Comparison of ENCODE assay signal across 8 mouse cellular contexts in the genomic region with DNA sequence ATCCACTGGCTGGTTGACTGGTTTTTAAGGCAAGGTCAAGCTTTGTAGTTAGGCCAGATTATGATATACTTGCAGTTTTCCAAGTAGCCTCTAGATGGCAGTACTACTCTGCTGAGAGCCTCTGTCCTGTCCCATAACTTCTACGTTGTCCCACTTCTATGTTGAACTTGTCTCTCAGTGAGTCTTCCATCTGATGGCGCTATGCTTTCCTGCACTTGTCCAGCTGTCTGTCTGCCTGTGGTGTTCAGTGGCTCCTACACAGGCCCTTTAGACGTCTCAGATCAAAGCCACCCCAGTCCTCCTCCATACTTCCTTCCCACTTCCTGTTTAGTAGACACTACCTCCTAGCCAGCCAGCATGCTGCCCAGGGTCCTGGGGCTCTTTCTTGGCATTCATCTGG. TPM values are rescaled to one million over a fixed set of nuclear protein-coding genes. Genes with fewer than 3 reads are reported as not detected.
DNase-seq lines count a peak whose midpoint lies in the region; ATAC-seq and TF ChIP-seq lines count a peak whose summit lies in the region.

No protein-coding gene starts in this region.

- no peak for TF ChIP-seq EP300 in liver, embryonic 14.5 days (IDR thresholded peaks at IDR 0.05; ENCODE audit: low read depth)

- no peaks in the 10 kb centered on the region for H3K4me1 ChIP-seq in kidney, adult 2 months (ENCODE audit: control insufficient read depth, insufficient read depth, low read length)
- H3K4me1 ChIP-seq in G1E (ENCODE audit: insufficient read depth, low read depth, low read length): peaks cover 6% of the 10 kb centered on the region
- no peaks in the 10 kb centered on the region for H3K4me1 ChIP-seq in hindbrain, embryonic 15.5 days (replicated peaks)
- no peaks in the 10 kb centered on the region for H3K4me1 ChIP-seq in liver, embryonic 14.5 days (replicated peaks; ENCODE audit: control insufficient read depth in 2 of 2, insufficient read depth in 2 of 2, low read length in 1 of 2)
- H3K4me1 ChIP-seq in neural tube, embryonic 12.5 days: no peaks in the 10 kb centered on the region

- WGBS in kidney, adult 2 months: 26% methylated on average over 3 of the region's 3 CpGs
- WGBS in hindbrain, embryonic 15.5 days: 36% methylated on average over 3 of the region's 3 CpGs
- 13% methylated on average over 3 of the region's 3 CpGs for WGBS in liver, embryonic 14.5 days (ENCODE audit: insufficient replicate concordance)
- 36% methylated on average over 3 of the region's 3 CpGs for WGBS in neural tube, embryonic 12.5 days

- no peak overlapping the region for H3K4me3 ChIP-seq in kidney, adult 2 months (ENCODE audit: insufficient read depth, low read depth, low read length)
- H3K4me3 ChIP-seq in G1E (ENCODE audit: low read depth, low read length): no peak overlapping the region
- H3K4me3 ChIP-seq in hindbrain, embryonic 15.5 days: no peak overlapping the region
- H3K4me3 ChIP-seq in liver, embryonic 14.5 days (ENCODE audit: insufficient read depth in 1 of 2, low read depth in 2 of 2, low read length in 2 of 2): no peak overlapping the region
- no peak overlapping the region for H3K4me3 ChIP-seq in neural tube, embryonic 12.5 days

- TF ChIP-seq CTCF in kidney, adult 2 months (conservative IDR thresholded peaks at IDR 0.05; ENCODE audit: insufficient read depth, insufficient read length, low read depth, low read length): peak; percentile 49
- peak; percentile 54 for TF ChIP-seq CTCF in G1E (IDR thresholded peaks at IDR 0.05; ENCODE audit: low read depth, low read length)
- peak; percentile 82 for TF ChIP-seq CTCF in liver, embryonic 14.5 days (IDR thresholded peaks at IDR 0.05; ENCODE audit: low read depth)

- no peaks in the 10 kb centered on the region for H3K36me3 ChIP-seq in kidney, adult 2 months (ENCODE audit: control insufficient read depth, insufficient read depth, low read length)
- peaks cover 59% of the 10 kb centered on the region for H3K36me3 ChIP-seq in G1E (replicated peaks)
- peaks cover 29% of the 10 kb centered on the region for H3K36me3 ChIP-seq in hindbrain, embryonic 15.5 days
- H3K36me3 ChIP-seq in liver, embryonic 14.5 days (replicated peaks; ENCODE audit: control insufficient read depth, insufficient read depth, low read depth): peaks cover 38% of the 10 kb centered on the region
- H3K36me3 ChIP-seq in neural tube, embryonic 12.5 days: peaks cover 27% of the 10 kb centered on the region

- peak; percentile 52; the same call in 1 of the 2 replicates for ATAC-seq in G1E (ENCODE audit: extremely low read depth, insufficient number of reproducible peaks, low FRiP score, poor library complexity, severe bottlenecking)
- ATAC-seq in hindbrain, embryonic 15.5 days (ENCODE audit: low FRiP score, low read depth): peak; percentile 52
- peak; percentile 27 for ATAC-seq in liver, embryonic 14.5 days (ENCODE audit: insufficient read depth)
- peak; percentile 29; the same call in 1 of the 2 replicates for ATAC-seq in neural tube, embryonic 12.5 days (ENCODE audit: low FRiP score, low read depth)

- no peak overlapping the region for H3K27ac ChIP-seq in kidney, adult 2 months (ENCODE audit: insufficient read depth, low read depth, low read length)
- no peak overlapping the region for H3K27ac ChIP-seq in hindbrain, embryonic 15.5 days (replicated peaks)
- H3K27ac ChIP-seq in liver, embryonic 14.5 days: no peak overlapping the region
- H3K27ac ChIP-seq in neural tube, embryonic 12.5 days: no peak overlapping the region

- H3K27me3 ChIP-seq in kidney, adult 2 months (replicated peaks; ENCODE audit: control insufficient read depth, insufficient read depth, low read length): no peaks in the 10 kb centered on the region
- H3K27me3 ChIP-seq in G1E (ENCODE audit: insufficient read depth, low read length): no peaks in the 10 kb centered on the region
- H3K27me3 ChIP-seq in hindbrain, embryonic 15.5 days: no peaks in the 10 kb centered on the region
- no peaks in the 10 kb centered on the region for H3K27me3 ChIP-seq in liver, embryonic 14.5 days (ENCODE audit: control insufficient read depth, insufficient read depth, low read length)
- no peaks in the 10 kb centered on the region for H3K27me3 ChIP-seq in neural tube, embryonic 12.5 days (replicated peaks)

- TF ChIP-seq POLR2A in kidney, adult 2 months (IDR thresholded peaks at IDR 0.05; ENCODE audit: low read depth, low read length): no peak

- H3K9ac ChIP-seq in hindbrain, embryonic 15.5 days: no peak overlapping the region
- H3K9ac ChIP-seq in liver, embryonic 14.5 days (replicated peaks): no peak overlapping the region
- no peak overlapping the region for H3K9ac ChIP-seq in neural tube, embryonic 12.5 days

- H3K9me3 ChIP-seq in G1E (replicated peaks): peaks cover 12% of the 10 kb centered on the region
- H3K9me3 ChIP-seq in hindbrain, embryonic 15.5 days: no peaks in the 10 kb centered on the region
- no peaks in the 10 kb centered on the region; the same call in 1 of the 2 replicates for H3K9me3 ChIP-seq in liver, embryonic 14.5 days (ENCODE audit: control insufficient read depth, low read length)
- H3K9me3 ChIP-seq in neural tube, embryonic 12.5 days: no peaks in the 10 kb centered on the region

- peak; percentile 68 for DNase-seq in kidney, adult 2 months
- DNase-seq in kidney, adult 11 months: no peak
- peak; percentile 47 for DNase-seq in G1E (ENCODE audit: low spot score)
- peak; percentile 30 for DNase-seq in embryo, embryonic 11.5 days (ENCODE audit: low read depth, low spot score)
- DNase-seq in liver, embryonic 14.5 days (ENCODE audit: low read depth in 3 of 3, low spot score in 3 of 3): peak in 1 of 3 experiments; percentile 36
- no peak for DNase-seq in urinary bladder, postnatal 10 days (ENCODE audit: low spot score)

- H3K4me2 ChIP-seq in hindbrain, embryonic 15.5 days: no peak overlapping the region
- no peak overlapping the region for H3K4me2 ChIP-seq in liver, embryonic 14.5 days (ENCODE audit: low read depth)
- no peak overlapping the region for H3K4me2 ChIP-seq in neural tube, embryonic 12.5 days (replicated peaks)

RNA-seq across cellular contexts. Expression of gene Oxct2a, which starts 17.6 kb away (rescaled TPM):
- polyA plus RNA-seq in kidney, adult 2 months (2012; rRNA removed): 0.11 and 0.30 TPM in 2 replicates
- total RNA-seq in G1E (2014; fragmentation: Nextera tagmentation) (not detected in 2 replicates), G1E (2017) (0.33 TPM in 1 of 2 replicates, not detected in the other)
- polyA plus RNA-seq in G1E (2012): not detected in 2 replicates
- not detected in 2 replicates for polyA plus RNA-seq in hindbrain, embryonic 15.5 days (2015; fragmentation: Nextera tagmentation; extraction: Ambion mirVana)
- polyA plus RNA-seq in liver, embryonic 14.5 days (2012; rRNA removed): 0.03 and 0.08 TPM in 2 replicates
- not detected in 2 replicates for polyA plus RNA-seq in liver, embryonic 14.5 days (2014; fragmentation: Nextera tagmentation; extraction: Ambion mirVana)
- not detected in 2 replicates for polyA plus RNA-seq in neural tube, embryonic 12.5 days (2016; fragmentation: Nextera tagmentation; extraction: Ambion mirVana)

RNA-seq across cellular contexts. Expression of gene Bmp8a, which starts 37.3 kb away (rescaled TPM):
- 1.5 and 2.9 TPM in 2 replicates for polyA plus RNA-seq in kidney, adult 2 months (2012; rRNA removed)
- total RNA-seq in G1E (2014; fragmentation: Nextera tagmentation) (not detected in 2 replicates), G1E (2017) (0.05 TPM in 1 of 2 replicates, not detected in the other)
- polyA plus RNA-seq in G1E (2012): 0.02 and 0.10 TPM in 2 replicates
- polyA plus RNA-seq in hindbrain, embryonic 15.5 days (2015; fragmentation: Nextera tagmentation; extraction: Ambion mirVana): 0.21 and 0.23 TPM in 2 replicates
- 0.08 and 0.14 TPM in 2 replicates for polyA plus RNA-seq in liver, embryonic 14.5 days (2012; rRNA removed)
- 0.16 TPM in 1 of 2 replicates, not detected in the other for polyA plus RNA-seq in liver, embryonic 14.5 days (2014; fragmentation: Nextera tagmentation; extraction: Ambion mirVana)
- polyA plus RNA-seq in neural tube, embryonic 12.5 days (2016; fragmentation: Nextera tagmentation; extraction: Ambion mirVana): 0.41 and 0.45 TPM in 2 replicates

RNA-seq across cellular contexts. Expression of gene Pabpc4, which starts 43.6 kb away (rescaled TPM):
- polyA plus RNA-seq in kidney, adult 2 months (2012; rRNA removed): 57.8 and 67.1 TPM in 2 replicates
- total RNA-seq in G1E (2014; fragmentation: Nextera tagmentation): 328 and 335 TPM in 2 replicates
- total RNA-seq in G1E (2017): 103 and 112 TPM in 2 replicates
- 1,118 and 1,562 TPM in 2 replicates for polyA plus RNA-seq in G1E (2012)
- 27.7 and 32.2 TPM in 2 replicates for polyA plus RNA-seq in hindbrain, embryonic 15.5 days (2015; fragmentation: Nextera tagmentation; extraction: Ambion mirVana)
- 209 and 244 TPM in 2 replicates for polyA plus RNA-seq in liver, embryonic 14.5 days (2012; rRNA removed)
- polyA plus RNA-seq in liver, embryonic 14.5 days (2014; fragmentation: Nextera tagmentation; extraction: Ambion mirVana): 101 and 112 TPM in 2 replicates
- polyA plus RNA-seq in neural tube, embryonic 12.5 days (2016; fragmentation: Nextera tagmentation; extraction: Ambion mirVana): 27.5 and 28.1 TPM in 2 replicates

Comparison
In these comparisons a context has a peak if more than half of its experiments do, and no peak if none do; other contexts are left out.
1. DNase-seq: peak in kidney, adult 2 months (single experiment), G1E (single experiment) and embryo, embryonic 11.5 days (single experiment); none in kidney, adult 11 months (single experiment) and urinary bladder, postnatal 10 days (single experiment).
2. Peak in every context shown above with its lines, with median percentiles within 50 percentile points of each other: CTCF ChIP-seq and ATAC-seq.